Mouse (Mus musculus) heart, postnatal 0 days (tissue): ENCODE measurements around the gene Pafah1b1.

ENCODE experiments used
- CTCF ChIP-seq: IDR thresholded peaks from 2 replicates; pipeline ENCODE4 v1.5.1; 2016; ENCODE audit warnings: antibody characterized with exemption, control low read depth, low read depth
- EP300 ChIP-seq: IDR thresholded peaks from 2 replicates; pipeline ENCODE4 v1.6.1; 2016; ENCODE audit warnings: antibody characterized with exemption, low read depth

GRCm38 (mm10) chr11:74756631-74757030, 32.2 kb upstream of the Pafah1b1 start:
- no peak for TF ChIP-seq CTCF
- TF ChIP-seq EP300, result no peak
